Mouse (Mus musculus) spleen, embryonic (tissue): ENCODE measurements around the gene Rangrf.
"Not testable (repeated sequence)": the region's sequence is repeated elsewhere in the genome, so short reads cannot be mapped to it uniquely, and the experiment has no call there.

Source experiments
- CTCF ChIA-PET: fragments of 350-600 bp; sonication (Branson Sonifier 250); formaldehyde crosslinking; loops from one replicate; lab custom pipeline; 2022; lab: Charles Lee

Rangrf gene

GRCm38 (mm10) chr11:68947542-68947993 lies 27.4 kb downstream of the Rangrf start:
- CTCF ChIA-PET, result no interaction called here

- CTCF ChIA-PET, result no interaction called here
Measured at GRCm38 (mm10) chr11:68946806-68947440, 28.1 kb downstream of the Rangrf start.

- CTCF ChIA-PET, result no interaction called here
Measured at GRCm38 (mm10) chr11:68946001-68946400, 29.0 kb downstream of the Rangrf start.

GRCm38 (mm10) chr11:68945245-68945644 lies 29.7 kb downstream of the Rangrf start:
- CTCF ChIA-PET, result no interaction called here

GRCm38 (mm10) chr11:68942731-68943130 lies 32.3 kb downstream of the Rangrf start:
- CTCF ChIA-PET, result no interaction called here

- CTCF ChIA-PET, result no interaction called here
Measured at GRCm38 (mm10) chr11:68940516-68940915, 34.5 kb downstream of the Rangrf start.

- CTCF ChIA-PET, result no interaction called here
Measured at GRCm38 (mm10) chr11:68939451-68940304, 35.3 kb downstream of the Rangrf start.

GRCm38 (mm10) chr11:68936951-68937350 lies 38.0 kb downstream of the Rangrf start:
- CTCF ChIA-PET, result not testable (repeated sequence)

GRCm38 (mm10) chr11:68933885-68934507 lies 41.0 kb downstream of the Rangrf start:
- CTCF ChIA-PET, result no interaction called here

- CTCF ChIA-PET, result no interaction called here
Measured at GRCm38 (mm10) chr11:68929947-68930346, 45.0 kb downstream of the Rangrf start.

- CTCF ChIA-PET, result interaction anchor here (0.7 kb wide), 1 partner anchor 117 kb away, joined by 5 read pairs; no protein-coding TSS in a partner anchor
Measured at GRCm38 (mm10) chr11:68926981-68927380, 48.0 kb downstream of the Rangrf start, which contains the start of gene Odf4. TSS of gene Odf4 (minus strand) at chr11:68927081.

GRCm38 (mm10) chr11:68924749-68925148 lies 50.2 kb downstream of the Rangrf start:
- CTCF ChIA-PET, result no interaction called here

GRCm38 (mm10) chr11:68923191-68923590 lies 51.8 kb downstream of the Rangrf start:
- CTCF ChIA-PET, result no interaction called here
